8 mouse cellular contexts compared by ENCODE assay signal in genomic region chr17:27826908-27827383, GRCm38 (mm10). TPM values are rescaled to one million over a fixed set of nuclear protein-coding genes. Genes with fewer than 3 reads are reported as not detected.
DNase-seq lines count a peak whose midpoint lies in the region; ATAC-seq and TF ChIP-seq lines count a peak whose summit lies in the region.

No protein-coding gene starts in this region.

- H3K9ac ChIP-seq in forebrain, embryonic 15.5 days (replicated peaks), result no peak overlapping the region
- no peak overlapping the region for H3K9ac ChIP-seq in hindbrain, embryonic 15.5 days
- H3K9ac ChIP-seq in liver, postnatal 0 days (replicated peaks), result 0 out of 2 replicates have a peak overlapping the region, but pooled peaks have one; percentile 18
- no peak overlapping the region for H3K9ac ChIP-seq in neural tube, embryonic 15.5 days (replicated peaks)

- no peak overlapping the region for H3K27ac ChIP-seq in forebrain, embryonic 15.5 days (replicated peaks)
- H3K27ac ChIP-seq in hindbrain, embryonic 15.5 days (replicated peaks), result no peak overlapping the region
- peak overlapping the region; percentile 84 for H3K27ac ChIP-seq in liver, postnatal 0 days (ENCODE audit: low read depth)
- peak overlapping the region; percentile 56; the same call in 1 of the 2 replicates for H3K27ac ChIP-seq in neural tube, embryonic 15.5 days (replicated peaks)

- TF ChIP-seq EP300 in liver, postnatal 0 days (IDR thresholded peaks at IDR 0.05; ENCODE audit: low read depth), result no peak

- intact Hi-C loops in left cerebral cortex, postnatal 4 days (cut with DNase I), result no loop called here

- no peak overlapping the region for H3K4me3 ChIP-seq in forebrain, embryonic 15.5 days
- H3K4me3 ChIP-seq in hindbrain, embryonic 15.5 days, result peak overlapping the region; percentile 19; the same call in 1 of the 2 replicates
- H3K4me3 ChIP-seq in liver, postnatal 0 days (ENCODE audit: low read depth, low read length), result peak overlapping the region; percentile 40
- peak overlapping the region; percentile 25 for H3K4me3 ChIP-seq in neural tube, embryonic 15.5 days (replicated peaks)

- H3K9me3 ChIP-seq in forebrain, embryonic 15.5 days, result no peaks in the 10 kb centered on the region
- no peaks in the 10 kb centered on the region for H3K9me3 ChIP-seq in hindbrain, embryonic 15.5 days
- no peaks in the 10 kb centered on the region for H3K9me3 ChIP-seq in liver, postnatal 0 days (ENCODE audit: low read length)
- no peaks in the 10 kb centered on the region for H3K9me3 ChIP-seq in neural tube, embryonic 15.5 days (replicated peaks)

- no peaks in the 10 kb centered on the region for H3K4me1 ChIP-seq in forebrain, embryonic 15.5 days
- H3K4me1 ChIP-seq in hindbrain, embryonic 15.5 days (replicated peaks), result 0 out of 2 replicates have a peak, but pooled peaks cover 7% of the 10 kb centered on the region
- H3K4me1 ChIP-seq in liver, postnatal 0 days (ENCODE audit: insufficient read depth), result peaks cover 25% of the 10 kb centered on the region
- H3K4me1 ChIP-seq in neural tube, embryonic 15.5 days, result peaks cover 10% of the 10 kb centered on the region

- peak; percentile 31 for DNase-seq in 3134 (ENCODE audit: extremely low read depth, insufficient read length, low spot score)
- DNase-seq in ZHBTc4 (ENCODE audit: low read depth, low spot score), result peak; percentile 68
- DNase-seq in liver, postnatal 0 days, result peak; percentile 33
- DNase-seq in left cerebral cortex, postnatal 4 days, result no peak

- H3K36me3 ChIP-seq in forebrain, embryonic 15.5 days, result no peaks in the 10 kb centered on the region
- no peaks in the 10 kb centered on the region for H3K36me3 ChIP-seq in hindbrain, embryonic 15.5 days
- H3K36me3 ChIP-seq in liver, postnatal 0 days (replicated peaks; ENCODE audit: insufficient read depth, low read length), result no peaks in the 10 kb centered on the region
- H3K36me3 ChIP-seq in neural tube, embryonic 15.5 days, result no peaks in the 10 kb centered on the region

- 1% methylated on average over 8 of the region's 9 CpGs for WGBS in forebrain, embryonic 15.5 days
- WGBS in hindbrain, embryonic 15.5 days, result under 1% methylated on average over 8 of the region's 9 CpGs
- 7% methylated on average over 9 of the region's 9 CpGs for WGBS in liver, postnatal 0 days (ENCODE audit: insufficient replicate concordance)
- 0% methylated on average over 9 of the region's 9 CpGs for WGBS in neural tube, embryonic 15.5 days

- peak overlapping the region; percentile 20 for H3K4me2 ChIP-seq in forebrain, embryonic 15.5 days (replicated peaks)
- peak overlapping the region; percentile 51 for H3K4me2 ChIP-seq in hindbrain, embryonic 15.5 days
- H3K4me2 ChIP-seq in liver, postnatal 0 days (ENCODE audit: low read depth, low read length), result peak overlapping the region; percentile 63
- peak overlapping the region; percentile 55 for H3K4me2 ChIP-seq in neural tube, embryonic 15.5 days

- TF ChIP-seq CTCF in liver, postnatal 0 days (IDR thresholded peaks at IDR 0.05; ENCODE audit: low read depth), result no peak

- no peak for ATAC-seq in forebrain, embryonic 15.5 days (replicated peaks)
- no peak for ATAC-seq in hindbrain, embryonic 15.5 days (ENCODE audit: low FRiP score, low read depth)
- ATAC-seq in liver, postnatal 0 days, result no peak
- ATAC-seq in neural tube, embryonic 15.5 days (ENCODE audit: low FRiP score), result no peak
- no peak for ATAC-seq in erythroblast, adult 5-6 weeks (replicated peaks; ENCODE audit: low FRiP score, poor library complexity, severe bottlenecking)

- no peaks in the 10 kb centered on the region for H3K27me3 ChIP-seq in forebrain, embryonic 15.5 days
- no peaks in the 10 kb centered on the region for H3K27me3 ChIP-seq in hindbrain, embryonic 15.5 days
- H3K27me3 ChIP-seq in liver, postnatal 0 days (ENCODE audit: insufficient read depth, low read length), result no peaks in the 10 kb centered on the region
- no peaks in the 10 kb centered on the region for H3K27me3 ChIP-seq in neural tube, embryonic 15.5 days (replicated peaks)

RNA-seq across cellular contexts. Expression of gene D17Wsu92e, which starts 6.5 kb away (rescaled TPM):
- 10.6 and 10.8 TPM in 2 replicates for polyA plus RNA-seq in forebrain, embryonic 15.5 days (2015; fragmentation: Nextera tagmentation; extraction: Ambion mirVana)
- 10.0 and 12.0 TPM in 2 replicates for polyA plus RNA-seq in hindbrain, embryonic 15.5 days (2015; fragmentation: Nextera tagmentation; extraction: Ambion mirVana)
- polyA plus RNA-seq in liver, postnatal 0 days (2015; fragmentation: Nextera tagmentation; extraction: Ambion mirVana), result 23.8 and 24.7 TPM in 2 replicates
- polyA plus RNA-seq in neural tube, embryonic 15.5 days (2015; fragmentation: Nextera tagmentation; extraction: Ambion mirVana), result 9.3 and 12.2 TPM in 2 replicates
- total RNA-seq in erythroblast, adult 5-6 weeks (2015; ENCODE audit: low replicate concordance), result 63.8 and 80.7 TPM in 2 replicates
- 193 and 216 TPM in 2 replicates for total RNA-seq in erythroblast, adult 5-6 weeks (2017; ENCODE audit: low replicate concordance)
- total RNA-seq in left cerebral cortex, postnatal 4 days (2021), result 10 to 100 TPM; 90.2 to 90.3 TPM

RNA-seq across cellular contexts. Expression of gene Snrpc, which starts 11.0 kb away (rescaled TPM):
- 299 and 322 TPM in 2 replicates for polyA plus RNA-seq in forebrain, embryonic 15.5 days (2015; fragmentation: Nextera tagmentation; extraction: Ambion mirVana)
- 216 and 230 TPM in 2 replicates for polyA plus RNA-seq in hindbrain, embryonic 15.5 days (2015; fragmentation: Nextera tagmentation; extraction: Ambion mirVana)
- 96.2 and 99.0 TPM in 2 replicates for polyA plus RNA-seq in liver, postnatal 0 days (2015; fragmentation: Nextera tagmentation; extraction: Ambion mirVana)
- 211 and 227 TPM in 2 replicates for polyA plus RNA-seq in neural tube, embryonic 15.5 days (2015; fragmentation: Nextera tagmentation; extraction: Ambion mirVana)
- total RNA-seq in erythroblast, adult 5-6 weeks (2015; ENCODE audit: low replicate concordance), result 20.6 and 60.0 TPM in 2 replicates
- total RNA-seq in erythroblast, adult 5-6 weeks (2017; ENCODE audit: low replicate concordance), result 43.8 and 51.5 TPM in 2 replicates
- 100 to 1,000 TPM in 1 of 2 experiments, 10 to 100 TPM in 1; 97.7 to 108 TPM for total RNA-seq in left cerebral cortex, postnatal 4 days (2021)

RNA-seq across cellular contexts. Expression of gene Uhrf1bp1, which starts 29.3 kb away (rescaled TPM):
- polyA plus RNA-seq in forebrain, embryonic 15.5 days (2015; fragmentation: Nextera tagmentation; extraction: Ambion mirVana), result 5.2 and 5.3 TPM in 2 replicates
- polyA plus RNA-seq in hindbrain, embryonic 15.5 days (2015; fragmentation: Nextera tagmentation; extraction: Ambion mirVana), result 6.4 and 7.6 TPM in 2 replicates
- polyA plus RNA-seq in liver, postnatal 0 days (2015; fragmentation: Nextera tagmentation; extraction: Ambion mirVana), result 1.6 and 2.2 TPM in 2 replicates
- polyA plus RNA-seq in neural tube, embryonic 15.5 days (2015; fragmentation: Nextera tagmentation; extraction: Ambion mirVana), result 6.0 and 6.1 TPM in 2 replicates
- 3.3 and 4.4 TPM in 2 replicates for total RNA-seq in erythroblast, adult 5-6 weeks (2015; ENCODE audit: low replicate concordance)
- 4.3 and 5.4 TPM in 2 replicates for total RNA-seq in erythroblast, adult 5-6 weeks (2017; ENCODE audit: low replicate concordance)
- total RNA-seq in left cerebral cortex, postnatal 4 days (2021), result 10 to 100 TPM; 25.6 to 29.4 TPM

Comparison
In these comparisons a context has a peak if more than half of its experiments do, and no peak if none do; other contexts are left out.
1. H3K27ac ChIP-seq: peak in liver, postnatal 0 days (single experiment) and neural tube, embryonic 15.5 days (single experiment); none in forebrain, embryonic 15.5 days (single experiment) and hindbrain, embryonic 15.5 days (single experiment).
2. Peak in every context shown above with its lines, with median percentiles within 50 percentile points of each other: H3K4me2 ChIP-seq.